Mouse (Mus musculus) bone marrow, adult 2 months (tissue): ENCODE measurements around the gene Ip6k3. TPM values are rescaled to one million over a fixed set of nuclear protein-coding genes. Genes with fewer than 3 reads are reported as not detected.

Experiments used
- H3K27ac ChIP-seq: fragments of 200-500 bp; 2 replicates; pipeline ENCODE4 v1.5.1; 2012; ENCODE audit warnings: low read depth, mild to moderate bottlenecking, control low read depth, inconsistent platforms, low read length; ENCODE audit not compliant: control insufficient read depth, poor library complexity, insufficient read depth
- H3K4me1 ChIP-seq: fragments of 200-500 bp; 2 replicates; pipeline ENCODE4 v1.6.1; 2011; ENCODE audit warnings: low read length; ENCODE audit not compliant: control insufficient read depth, insufficient read depth
- H3K4me3 ChIP-seq: fragments of 200-500 bp; replicated peaks from 2 replicates; pipeline ENCODE3; 2011; ENCODE audit warnings: mild to moderate bottlenecking, low read depth, low read length, control low read depth; ENCODE audit not compliant: control insufficient read depth
- CTCF ChIP-seq: fragments of 200-500 bp; IDR thresholded peaks from 2 replicates; pipeline ENCODE4 v1.5.1; 2011; ENCODE audit warnings: low read length, control low read depth; ENCODE audit not compliant: control insufficient read depth, insufficient read depth
- POLR2A ChIP-seq: fragments of 200-500 bp; IDR thresholded peaks from 2 replicates; pipeline ENCODE4 v1.6.1; 2011; ENCODE audit warnings: low read depth, mild to moderate bottlenecking, control low read depth, low read length, borderline replicate concordance; ENCODE audit not compliant: control insufficient read depth
- WGBS: fragments of 180-500 bp; shearing (Covaris S2); methylation state at CpG from one replicate; pipeline ENCODE4 v1.1.7; 2018; 5-methylcytosine and 5-hydroxymethylcytosine counted together
- polyA plus RNA-seq: library from polyadenylated mRNA; stranded (reverse); fragments of >200 nt; gene quantifications from 2 replicates; pipeline ENCODE4 v1.2.4, GENCODE M21; 2011; ENCODE audit warnings: low replicate concordance; ENCODE audit not compliant: missing spikeins, insufficient read depth, insufficient read length

Ip6k3 gene
- polyA plus RNA-seq, 1 experiment: not detected

DNA sequence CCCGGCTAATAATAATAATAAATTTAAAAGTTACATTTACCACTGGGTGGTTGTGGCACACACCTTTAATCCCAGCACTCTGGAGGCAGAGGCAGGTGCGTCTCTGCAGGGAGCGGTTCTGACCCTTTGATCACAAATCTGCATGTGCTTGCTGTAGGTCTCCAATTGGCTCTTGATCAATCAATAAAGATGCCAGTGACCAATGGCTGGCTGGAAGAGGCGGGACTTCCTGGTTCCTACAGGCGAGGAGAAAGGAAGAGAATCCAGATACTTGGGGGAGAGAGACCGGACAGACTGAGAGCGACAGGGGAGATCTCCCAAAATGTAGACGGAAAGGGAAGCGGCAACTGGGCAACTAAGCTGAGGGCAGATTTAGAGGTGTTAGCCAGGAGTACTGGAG, 10.4 kb upstream of the Ip6k3 start:
- Histone ChIP-seq H3K4me1 (peaks cover 1% of the 10 kb centered on the region; the same call in 1 of the 2 replicates), H3K27ac (no peak overlapping the region), H3K4me3 (no peak overlapping the region)
- WGBS: 84% methylated on average over 9 of the region's 9 CpGs
- TF ChIP-seq POLR2A (no peak), CTCF (no peak)

DNA sequence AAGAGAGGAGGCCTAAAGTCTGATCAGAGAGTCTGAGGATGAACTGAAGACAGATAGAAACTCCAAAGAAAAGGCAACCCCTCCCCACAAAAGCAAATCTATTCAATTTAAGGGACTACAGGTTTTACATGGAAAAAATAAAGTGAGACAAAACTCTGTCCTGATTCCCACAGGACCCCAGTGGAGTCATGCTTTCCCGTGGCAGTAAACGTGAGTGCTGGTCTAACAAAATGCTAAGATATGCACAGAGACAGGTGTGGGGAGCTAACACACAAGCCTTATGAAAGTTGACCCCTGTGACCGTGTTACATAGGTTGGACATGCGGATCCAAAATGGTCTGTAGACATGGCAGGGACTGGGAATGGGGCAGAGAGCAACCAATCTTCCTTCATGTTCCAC, 9.2 kb upstream of the Ip6k3 start:
- H3K27ac ChIP-seq: no peak overlapping the region
- TF ChIP-seq CTCF (no peak), POLR2A (no peak)
- WGBS: 83% methylated on average over 4 of the region's 4 CpGs
- peaks cover 1% of the 10 kb centered on the region; the same call in 1 of the 2 replicates for H3K4me1 ChIP-seq
- H3K4me3 ChIP-seq: no peak overlapping the region

GRCm38 (mm10) chr17:27176287-27176686, 8.7 kb upstream of the Ip6k3 start:
- TF ChIP-seq POLR2A (no peak), CTCF (no peak)
- Histone ChIP-seq H3K27ac (no peak overlapping the region), H3K4me1 (peaks cover 1% of the 10 kb centered on the region; the same call in 1 of the 2 replicates), H3K4me3 (no peak overlapping the region)
- 79% methylated on average over 3 of the region's 3 CpGs for WGBS

- Histone ChIP-seq H3K27ac (no peak overlapping the region), H3K4me1 (peaks cover 1% of the 10 kb centered on the region; the same call in 1 of the 2 replicates), H3K4me3 (no peak overlapping the region)
- TF ChIP-seq CTCF: no peak
- TF ChIP-seq POLR2A: no peak
- WGBS: 64% methylated on average over 14 of the region's 14 CpGs
Observed at GRCm38 (mm10) chr17:27175196-27175874, 7.7 kb upstream of the Ip6k3 start.

- Histone ChIP-seq H3K27ac (peak overlapping the region; percentile 18; the same call in 1 of the 2 replicates), H3K4me1 (no peaks in the 10 kb centered on the region; the same call in 1 of the 2 replicates), H3K4me3 (no peak overlapping the region)
- 8% methylated on average over 3 of the region's 3 CpGs for WGBS
- TF ChIP-seq CTCF (no peak), POLR2A (no peak)
Observed at GRCm38 (mm10) chr17:27173715-27174114, 6.1 kb upstream of the Ip6k3 start.

DNA sequence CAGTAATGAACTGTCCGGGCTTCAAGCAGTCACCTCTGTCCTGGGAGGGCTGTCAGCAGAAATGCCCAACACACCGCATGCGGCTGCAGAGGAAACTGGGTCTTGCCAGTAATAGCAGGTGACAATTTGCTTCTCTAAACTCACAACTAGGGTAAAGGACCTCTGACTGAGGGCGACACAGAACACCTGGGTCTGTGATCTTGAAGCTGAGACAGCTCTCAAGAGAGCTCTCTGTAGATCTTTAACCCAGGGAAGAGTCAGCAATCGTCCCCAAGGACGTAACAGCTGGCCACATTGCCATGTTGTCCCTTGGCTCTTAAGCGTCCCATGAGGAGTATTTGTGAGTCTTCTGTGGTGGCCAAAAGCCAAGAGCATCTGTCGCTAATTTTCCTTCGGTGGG, 4.9 kb upstream of the Ip6k3 start:
- Histone ChIP-seq H3K4me1 (no peaks in the 10 kb centered on the region; the same call in 1 of the 2 replicates), H3K27ac (no peak overlapping the region), H3K4me3 (no peak overlapping the region)
- 70% methylated on average over 9 of the region's 9 CpGs for WGBS
- TF ChIP-seq POLR2A: no peak
- no peak for TF ChIP-seq CTCF

GRCm38 (mm10) chr17:27171121-27171520, 3.5 kb upstream of the Ip6k3 start:
- Histone ChIP-seq H3K27ac (no peak overlapping the region), H3K4me1 (no peaks in the 10 kb centered on the region; the same call in 1 of the 2 replicates)
- 72% methylated on average over 5 of the region's 5 CpGs for WGBS

GRCm38 (mm10) chr17:27169952-27170695, 2.5 kb upstream of the Ip6k3 start:
- Histone ChIP-seq H3K4me3 (no peak overlapping the region), H3K4me1 (no peaks in the 10 kb centered on the region; the same call in 1 of the 2 replicates), H3K27ac (peak overlapping the region; percentile 45)
- TF ChIP-seq POLR2A: no peak
- no peak for TF ChIP-seq CTCF
- WGBS: 62% methylated on average over 11 of the region's 11 CpGs

More at GRCm38 (mm10) chr17:27171121-27171520, 3.5 kb upstream of the Ip6k3 start:
- TF ChIP-seq POLR2A: no peak
- no peak for TF ChIP-seq CTCF
- H3K4me3 ChIP-seq: no peak overlapping the region
